Mouse (Mus musculus) midbrain, embryonic 11.5 days (tissue): ENCODE results near the gene Trank1. TPM values are rescaled to one million over a fixed set of nuclear protein-coding genes. Genes with fewer than 3 reads are reported as not detected.

ENCODE experiments used
- ATAC-seq: fragments of 200-750 bp; cut with Nextera tagmentation; 2 replicates; pipeline ENCODE4 v1.8.0; 2017; ENCODE audit warnings: moderate TSS enrichment, moderate library complexity; ENCODE audit not compliant: low FRiP score
- DNase-seq: peaks from one replicate; pipeline ENCODE4 v3.0.0; 2015; ENCODE audit warnings: low spot score; ENCODE audit errors: missing footprints
- H3K27ac ChIP-seq: fragments of 300-500 bp; sonication (generic); 2 replicates; pipeline ENCODE4 v1.5.1; 2014; ENCODE audit warnings: low read depth, low read length
- H3K27me3 ChIP-seq: fragments of 300-500 bp; sonication (generic); 2 replicates; pipeline ENCODE4 v1.6.1; 2014; ENCODE audit warnings: mild to moderate bottlenecking, low read length, moderate library complexity, mixed read lengths; ENCODE audit not compliant: control insufficient read depth, insufficient read depth
- H3K36me3 ChIP-seq: fragments of 300-500 bp; sonication (generic); 2 replicates; pipeline ENCODE4 v1.6.1; 2014; ENCODE audit warnings: mild to moderate bottlenecking, low read length, moderate library complexity, mixed read lengths; ENCODE audit not compliant: control insufficient read depth, insufficient read depth
- H3K4me1 ChIP-seq: fragments of 300-500 bp; sonication (generic); 2 replicates; pipeline ENCODE4 v1.6.1; 2014; ENCODE audit warnings: low read length; ENCODE audit not compliant: control insufficient read depth, insufficient read depth
- H3K4me2 ChIP-seq: fragments of 300-500 bp; sonication (generic); 2 replicates; pipeline ENCODE4 v1.6.1; 2014; ENCODE audit warnings: mild to moderate bottlenecking, moderate library complexity
- H3K4me3 ChIP-seq: fragments of 300-500 bp; sonication (generic); 2 replicates; pipeline ENCODE4 v1.5.1; 2014; ENCODE audit warnings: low read depth, low read length
- H3K9ac ChIP-seq: fragments of 300-500 bp; sonication (generic); 2 replicates; pipeline ENCODE4 v1.6.1; 2014; ENCODE audit warnings: low read length
- H3K9me3 ChIP-seq: fragments of 300-500 bp; sonication (generic); 2 replicates; pipeline ENCODE4 v1.6.1; 2016; ENCODE audit warnings: low read length; ENCODE audit not compliant: control insufficient read depth
- WGBS: fragments of 180-500 bp; shearing (Covaris S2); extraction: QIAGEN DNeasy Blood & Tissue Kit; methylation state at CpG from one replicate; pipeline ENCODE4 v1.1.7; 2014; 5-methylcytosine and 5-hydroxymethylcytosine counted together
- polyA plus RNA-seq: library from polyadenylated mRNA; unstranded; fragments of >200 nt; fragmentation: Nextera tagmentation; extraction: Ambion mirVana; gene quantifications from 2 replicates; pipeline ENCODE4 v1.2.1, GENCODE M21; 2014

Gene Trank1
- polyA plus RNA-seq, 1 experiment from 2014 or later, result 0.37 TPM

- H3K4me2 ChIP-seq, result peak within 1 kb of the TSS; percentile 77
- WGBS, result 5% methylated on average over 49 of the region's 57 CpGs
- DNase-seq (peak; percentile 88), ATAC-seq (peak; percentile 68)
- peak within 1 kb of the TSS; percentile 60 for H3K9ac ChIP-seq
- H3K4me3 ChIP-seq, result peak within 1 kb of the TSS; percentile 45
- peaks cover 24% of the 10 kb centered on the region for H3K27me3 ChIP-seq
- H3K27ac ChIP-seq, result no peak within 1 kb of the TSS
- H3K4me1 ChIP-seq, result no peaks in the 10 kb centered on the region
- no peaks in the 10 kb centered on the region for H3K36me3 ChIP-seq
- H3K9me3 ChIP-seq, result no peaks in the 10 kb centered on the region
These were observed 127.6 kb downstream of the Trank1 start, which contains the start of gene Dclk3 for GRCm38 (mm10) chr9:111438904-111439835. Gene Dclk3 (plus strand): TSS chr9:111439081.

DNA sequence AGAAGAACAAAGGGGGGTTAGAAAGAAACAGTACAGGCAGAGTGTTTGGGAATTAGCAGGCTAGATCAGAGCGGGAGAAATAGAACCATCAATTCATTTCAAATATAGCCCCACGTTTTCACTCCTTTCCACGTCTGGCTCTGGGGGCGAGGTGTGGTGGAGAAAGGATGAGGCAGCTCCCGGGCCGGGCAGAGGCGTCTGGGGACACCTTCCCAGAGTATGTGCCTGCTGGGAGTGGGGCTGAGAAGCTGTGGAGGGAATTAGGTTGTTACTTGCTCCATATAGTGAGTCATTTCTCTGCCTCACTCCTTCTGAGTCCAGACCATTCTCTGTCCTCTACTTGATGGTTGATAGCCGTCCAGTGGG is 128.3 kb downstream of the Trank1 start:
- no peak overlapping the region for H3K4me2 ChIP-seq
- H3K9me3 ChIP-seq, result no peaks in the 10 kb centered on the region
- H3K9ac ChIP-seq, result no peak overlapping the region
- no peak overlapping the region for H3K4me3 ChIP-seq
- no peaks in the 10 kb centered on the region for H3K36me3 ChIP-seq
- DNase-seq (no peak), ATAC-seq (no peak)
- WGBS, result 63% methylated on average over 8 of the region's 8 CpGs
- no peak overlapping the region for H3K27ac ChIP-seq
- H3K4me1 ChIP-seq, result no peaks in the 10 kb centered on the region
- H3K27me3 ChIP-seq, result peaks cover 24% of the 10 kb centered on the region

GRCm38 (mm10) chr9:111440446-111440845 is 128.9 kb downstream of the Trank1 start:
- H3K27ac ChIP-seq, result no peak overlapping the region
- no peaks in the 10 kb centered on the region for H3K4me1 ChIP-seq
- H3K4me3 ChIP-seq, result no peak overlapping the region
- no peak overlapping the region for H3K4me2 ChIP-seq
- H3K9me3 ChIP-seq, result no peaks in the 10 kb centered on the region
- DNase-seq (no peak), ATAC-seq (no peak)
- 83% methylated on average over 6 of the region's 6 CpGs for WGBS
- no peaks in the 10 kb centered on the region for H3K36me3 ChIP-seq
- no peak overlapping the region for H3K9ac ChIP-seq
- peaks cover 24% of the 10 kb centered on the region for H3K27me3 ChIP-seq

- DNase-seq, result no peak
- Histone ChIP-seq H3K9ac (no peak overlapping the region), H3K27ac (no peak overlapping the region), H3K4me3 (no peak overlapping the region), H3K27me3 (peaks cover 24% of the 10 kb centered on the region), H3K4me1 (no peaks in the 10 kb centered on the region), H3K9me3 (no peaks in the 10 kb centered on the region), H3K36me3 (no peaks in the 10 kb centered on the region), H3K4me2 (no peak overlapping the region)
- WGBS, result 78% methylated on average over 2 of the region's 2 CpGs
- ATAC-seq, result no peak
These were observed 129.6 kb downstream of the Trank1 start for GRCm38 (mm10) chr9:111441151-111441550.

Other genes starting within 250 kb of the Trank1 start
- gene Lrrfip2, start 194.1 kb upstream of the Trank1 start, polyA plus RNA-seq, result 46.3 and 49.9 TPM in 2 replicates
- gene Mlh1, start 39.9 kb upstream of the Trank1 start, polyA plus RNA-seq, result 53.3 and 55.4 TPM in 2 replicates
- gene Epm2aip1, start 39.8 kb upstream of the Trank1 start, polyA plus RNA-seq, result 42.3 and 50.4 TPM in 2 replicates
- gene Dclk3, start 127.3 kb downstream of the Trank1 start, polyA plus RNA-seq, result 0.18 and 0.28 TPM in 2 replicates